Mouse (Mus musculus) olfactory bulb, adult 2 months (tissue): Measurements from ENCODE around the gene Gpd2. TPM values are rescaled to one million over a fixed set of nuclear protein-coding genes. Genes with fewer than 3 reads are reported as not detected.

Experiments
- H3K27ac ChIP-seq: fragments of 200-500 bp; 2 replicates; pipeline ENCODE4 v1.5.1; 2012; ENCODE audit warnings: low read depth, low read length; ENCODE audit not compliant: insufficient read depth
- H3K4me1 ChIP-seq: fragments of 200-500 bp; 2 replicates; pipeline ENCODE4 v1.6.1; 2012; ENCODE audit warnings: low read length; ENCODE audit not compliant: control insufficient read depth, insufficient read depth
- H3K4me3 ChIP-seq: fragments of 200-500 bp; 2 replicates; pipeline ENCODE4 v1.5.1; 2012; ENCODE audit warnings: mild to moderate bottlenecking, low read depth, low read length, moderate library complexity; ENCODE audit not compliant: insufficient read depth
- CTCF ChIP-seq: fragments of 200-500 bp; IDR thresholded peaks from 2 replicates; pipeline ENCODE4 v1.5.1; 2012; ENCODE audit warnings: low read depth, mild to moderate bottlenecking, low read length, moderate library complexity; ENCODE audit not compliant: insufficient read depth
- POLR2A ChIP-seq: fragments of 200-500 bp; IDR thresholded peaks from 2 replicates; pipeline ENCODE4 v1.6.1; 2012; ENCODE audit warnings: mild to moderate bottlenecking, low read depth, low read length, moderate library complexity; ENCODE audit not compliant: insufficient read depth
- WGBS: fragments of 180-500 bp; shearing (Covaris S2); methylation state at CpG from one replicate; pipeline ENCODE4 v1.1.7; 2018; 5-methylcytosine and 5-hydroxymethylcytosine counted together
- polyA plus RNA-seq: library from polyadenylated mRNA; stranded (reverse); fragments of >200 nt; gene quantifications from 2 replicates; pipeline ENCODE4 v1.2.4, GENCODE M21; 2012; ENCODE audit warnings: low replicate concordance; ENCODE audit not compliant: missing spikeins, insufficient read depth, insufficient read length

Gene Gpd2
- polyA plus RNA-seq, 1 experiment: not detected

- Histone ChIP-seq H3K4me3 (no peak overlapping the region), H3K27ac (no peak overlapping the region), H3K4me1 (no peaks in the 10 kb centered on the region)
- 95% methylated on average over 2 of the region's 2 CpGs for WGBS
- TF ChIP-seq CTCF: no peak
- no peak for TF ChIP-seq POLR2A
Measured at GRCm38 (mm10) chr2:57384625-57385024, 147.2 kb downstream of the Gpd2 start.

DNA sequence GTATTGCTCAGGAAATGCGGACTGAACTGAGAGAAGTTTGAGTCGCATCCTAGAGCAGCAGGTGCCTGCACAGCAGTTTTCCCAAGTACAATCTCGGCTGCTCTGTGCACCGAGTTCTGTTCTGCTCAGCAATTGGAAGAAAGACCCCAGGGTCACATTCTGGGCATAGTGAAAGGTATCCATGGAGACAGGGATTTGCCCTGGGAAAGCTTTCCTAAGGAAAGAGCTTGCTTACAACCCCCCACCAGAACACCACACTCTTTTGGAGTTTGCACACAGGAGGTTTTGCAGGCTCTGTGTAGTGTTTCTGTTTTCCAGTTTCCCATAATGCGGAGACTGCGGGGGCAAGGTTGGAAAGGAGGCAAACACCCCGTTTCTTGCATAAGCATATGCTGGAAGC, 150.4 kb downstream of the Gpd2 start:
- TF ChIP-seq POLR2A: no peak
- TF ChIP-seq CTCF: no peak
- no peak overlapping the region for H3K4me3 ChIP-seq
- no peaks in the 10 kb centered on the region for H3K4me1 ChIP-seq
- no peak overlapping the region for H3K27ac ChIP-seq
- WGBS: 29% methylated on average over 7 of the region's 7 CpGs

DNA sequence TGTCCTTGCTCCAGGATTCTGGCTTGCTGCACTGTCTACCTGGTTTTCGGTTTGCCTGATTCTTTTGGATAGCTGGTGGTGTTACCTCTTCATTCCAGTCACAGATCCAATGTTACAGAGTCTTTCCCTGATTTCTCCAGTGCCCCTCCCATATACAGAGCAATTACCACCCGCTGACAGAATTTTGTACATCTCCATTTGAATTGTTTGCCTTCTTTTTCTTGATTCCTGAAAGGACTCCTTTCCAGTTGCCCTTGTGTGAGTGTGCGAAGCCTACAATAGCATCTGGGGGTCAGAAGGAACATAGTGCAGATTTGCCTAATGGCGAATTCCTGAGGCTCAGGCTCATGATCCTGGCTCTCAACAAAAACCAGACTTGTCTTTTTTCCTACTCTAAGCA, 157.6 kb downstream of the Gpd2 start:
- H3K4me3 ChIP-seq: no peak overlapping the region
- 86% methylated on average over 4 of the region's 4 CpGs for WGBS
- TF ChIP-seq CTCF (no peak), POLR2A (no peak)
- no peaks in the 10 kb centered on the region for H3K4me1 ChIP-seq
- no peak overlapping the region for H3K27ac ChIP-seq

DNA sequence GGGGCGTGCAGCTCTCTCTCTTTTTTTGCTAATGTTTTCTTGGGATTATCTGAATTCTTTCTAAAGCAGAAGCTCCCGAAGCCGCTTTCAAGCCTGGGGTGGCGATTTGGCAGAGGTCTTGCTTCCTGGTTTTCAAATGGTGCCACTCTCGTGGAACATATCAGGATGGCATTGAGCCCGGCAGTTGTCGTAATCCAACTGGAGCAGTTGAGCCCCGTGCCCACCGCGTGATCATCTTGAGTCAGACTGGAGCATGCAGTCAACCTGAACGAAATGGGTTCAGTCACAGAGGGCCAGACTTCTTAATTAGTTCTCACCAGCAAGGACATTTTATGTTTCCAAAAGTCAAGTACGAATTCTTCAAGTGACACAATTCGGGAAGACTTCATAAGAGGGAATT, 158.6 kb downstream of the Gpd2 start:
- no peaks in the 10 kb centered on the region for H3K4me1 ChIP-seq
- no peak overlapping the region for H3K4me3 ChIP-seq
- H3K27ac ChIP-seq: no peak overlapping the region
- no peak for TF ChIP-seq POLR2A
- TF ChIP-seq CTCF: no peak
- WGBS: 77% methylated on average over 13 of the region's 13 CpGs

DNA sequence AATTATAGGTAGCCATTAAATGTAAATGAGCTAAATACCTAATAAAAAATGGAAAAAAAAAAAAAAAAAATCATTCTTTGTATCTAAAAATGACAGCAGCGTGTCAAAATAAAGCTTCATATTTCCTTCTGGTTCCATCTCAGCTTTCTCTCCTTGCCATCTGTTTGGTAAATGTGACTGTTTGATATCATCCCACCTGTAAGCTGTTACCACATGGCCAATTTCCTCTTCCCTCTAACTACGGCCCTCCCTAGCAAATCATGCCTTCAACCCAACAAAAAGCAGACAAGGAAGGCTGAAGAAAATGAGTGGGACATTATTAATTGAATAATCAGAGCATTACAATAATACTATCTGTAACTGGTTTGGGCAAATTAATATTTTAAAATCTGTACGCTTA, 160.3 kb downstream of the Gpd2 start:
- no peak for TF ChIP-seq CTCF
- no peak for TF ChIP-seq POLR2A
- 94% methylated on average over 3 of the region's 3 CpGs for WGBS
- H3K4me3 ChIP-seq: no peak overlapping the region
- H3K27ac ChIP-seq: no peak overlapping the region
- H3K4me1 ChIP-seq: no peaks in the 10 kb centered on the region

- Histone ChIP-seq H3K4me3 (no peak overlapping the region), H3K27ac (no peak overlapping the region), H3K4me1 (no peaks in the 10 kb centered on the region)
- no peak for TF ChIP-seq POLR2A
- TF ChIP-seq CTCF: no peak
- 87% methylated on average over 4 of the region's 4 CpGs for WGBS
Measured at GRCm38 (mm10) chr2:57407414-57408019, 170.1 kb downstream of the Gpd2 start.

- Histone ChIP-seq H3K4me3 (no peak overlapping the region), H3K4me1 (no peaks in the 10 kb centered on the region), H3K27ac (no peak overlapping the region)
- TF ChIP-seq POLR2A (no peak), CTCF (no peak)
- WGBS: 90% methylated on average over 4 of the region's 4 CpGs
Measured at GRCm38 (mm10) chr2:57408413-57408812, 171.0 kb downstream of the Gpd2 start.

DNA sequence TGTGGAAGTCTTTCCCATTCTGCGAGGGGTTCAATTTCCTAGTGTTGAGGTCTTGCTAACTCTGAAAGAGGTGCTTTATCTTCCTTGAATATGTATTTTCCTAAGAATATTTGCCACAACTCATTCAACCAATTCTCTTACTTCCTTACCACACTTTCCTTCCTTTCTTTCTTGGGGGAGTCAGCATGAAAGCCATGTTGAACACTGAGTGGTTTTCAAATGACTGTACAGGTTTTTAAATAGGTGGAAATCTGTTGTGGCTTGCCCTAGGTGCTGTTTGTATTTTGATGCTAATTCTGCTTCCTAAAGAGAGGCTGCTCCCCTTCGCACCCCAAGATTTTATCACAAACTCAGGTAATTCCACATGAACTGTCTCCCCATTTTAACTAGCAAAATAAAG, 174.1 kb downstream of the Gpd2 start:
- no peak overlapping the region for H3K27ac ChIP-seq
- WGBS: 95% methylated on average over 2 of the region's 2 CpGs

DNA sequence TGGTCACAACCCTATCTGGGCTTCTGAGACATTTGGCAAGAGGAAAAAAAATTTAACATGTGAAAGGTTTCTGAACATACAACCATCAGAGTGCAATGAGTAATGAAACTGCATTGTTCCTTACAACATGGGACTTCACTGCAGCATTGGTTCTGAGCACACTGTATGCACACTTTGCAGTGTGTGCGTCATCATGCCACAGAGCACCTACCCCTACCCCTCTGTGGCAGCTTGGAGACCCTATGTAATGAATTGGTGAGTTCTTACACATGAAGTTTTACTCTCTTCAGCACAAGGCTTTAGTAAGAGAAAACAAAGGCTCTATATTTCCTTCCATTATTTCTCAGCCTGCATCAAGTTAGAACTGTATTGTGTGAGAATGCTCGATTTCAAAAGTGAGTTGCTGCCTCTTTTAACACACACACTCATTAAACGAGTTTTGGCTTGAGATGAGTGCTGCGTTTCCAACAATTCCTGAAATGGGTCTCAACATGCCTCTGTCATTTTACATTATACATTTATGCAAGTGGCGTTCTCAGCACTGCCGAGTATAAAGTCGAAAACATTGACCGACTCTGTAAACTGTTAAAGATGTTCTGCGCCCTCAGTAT, 177.2 kb downstream of the Gpd2 start:
- no peaks in the 10 kb centered on the region for H3K4me1 ChIP-seq
- TF ChIP-seq CTCF (no peak), POLR2A (no peak)
- no peak overlapping the region for H3K4me3 ChIP-seq
- 43% methylated on average over 9 of the region's 9 CpGs for WGBS
- H3K27ac ChIP-seq: no peak overlapping the region

More for the DNA sequence above, 174.1 kb downstream of the Gpd2 start:
- TF ChIP-seq POLR2A: no peak
- TF ChIP-seq CTCF: no peak
- H3K4me3 ChIP-seq: no peak overlapping the region
- H3K4me1 ChIP-seq: no peaks in the 10 kb centered on the region
